Mouse (Mus musculus) adrenal gland, adult 2 months (tissue): ENCODE data around the gene Prrc2c. TPM values are rescaled to one million over a fixed set of nuclear protein-coding genes. Genes with fewer than 3 reads are reported as not detected.
"Not testable (repeated sequence)": the region's sequence is repeated elsewhere in the genome, so short reads cannot be mapped to it uniquely, and the experiment has no call there.

Source experiments
- DNase-seq: peaks from one replicate; pipeline ENCODE4 v3.0.0; 2021
- polyA plus RNA-seq: library from polyadenylated mRNA; depleted of rRNA; stranded (reverse); fragments of >200 nt; gene quantifications from 2 replicates; pipeline ENCODE4 v1.2.3, GENCODE M21; 2012
- total RNA-seq, 2 experiments: library from RNA; stranded (reverse); gene quantifications; 2 replicates each; pipeline ENCODE4 v1.2.3; 2021

Prrc2c gene
- total and polyA plus RNA-seq, 3 experiments = 43.9 to 229 (median 92.4) TPM

- DNase-seq = no peak
Observed at GRCm38 (mm10) chr1:162693721-162694120, 46.6 kb downstream of the Prrc2c start.

- peak; percentile 12 for DNase-seq
Observed at GRCm38 (mm10) chr1:162665486-162666174, 74.7 kb downstream of the Prrc2c start.

GRCm38 (mm10) chr1:162664826-162665475 is 75.4 kb downstream of the Prrc2c start:
- peak; percentile 73 for DNase-seq

DNA sequence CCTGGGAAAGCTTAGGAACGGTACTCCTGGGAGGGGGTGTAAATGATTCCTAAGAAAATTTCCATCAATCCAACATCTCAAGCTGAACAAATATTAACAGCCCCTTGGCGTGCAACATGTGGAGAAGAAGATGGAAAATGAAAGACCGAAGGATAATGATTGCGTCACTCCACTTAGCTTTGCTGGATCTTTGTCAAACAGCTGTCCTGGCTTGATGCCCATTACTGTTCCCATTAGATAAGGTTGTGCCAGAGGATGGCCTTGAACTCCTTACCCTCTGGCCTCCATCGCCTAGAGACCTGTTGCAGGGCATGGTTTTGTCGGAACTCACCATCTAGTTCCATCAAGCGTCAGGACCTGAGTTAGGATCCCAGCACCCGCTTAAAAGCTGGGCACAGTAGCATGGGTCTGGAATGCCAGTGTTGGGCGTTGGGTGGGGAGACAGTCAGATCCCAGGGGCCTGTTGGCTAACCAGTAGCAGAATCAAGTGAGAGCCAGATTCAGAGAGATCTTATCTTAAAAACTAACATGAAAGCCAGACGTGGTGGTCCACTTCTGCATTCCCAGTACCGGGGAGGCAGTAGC is 80.0 kb downstream of the Prrc2c start:
- peak; percentile 36 for DNase-seq

DNA sequence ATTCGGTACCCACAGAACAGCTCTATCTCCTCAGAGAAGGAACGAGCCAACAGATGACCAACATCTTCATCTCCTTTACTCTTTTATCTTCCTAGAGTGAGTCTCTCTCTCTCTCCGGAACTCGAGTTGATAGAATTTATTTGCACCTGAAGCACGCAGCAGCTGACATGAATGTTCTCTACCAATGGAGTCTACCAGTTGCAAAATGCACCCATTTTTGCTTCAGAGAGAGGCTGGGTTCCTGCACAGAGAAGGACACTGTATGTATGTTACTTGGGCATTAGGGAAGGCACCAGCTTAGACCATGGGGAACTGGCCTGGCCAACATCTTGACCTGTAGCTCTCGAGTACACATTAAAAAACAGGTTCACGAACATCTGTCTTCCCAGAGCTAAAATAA is 82.2 kb downstream of the Prrc2c start, which contains the start of gene Myocos:
Gene Myocos (minus strand): TSS at position 101 of the 400 bp plus-strand sequence.
- no peak for DNase-seq

- no peak for DNase-seq
Observed at GRCm38 (mm10) chr1:162648416-162648815, 91.9 kb downstream of the Prrc2c start.

DNA sequence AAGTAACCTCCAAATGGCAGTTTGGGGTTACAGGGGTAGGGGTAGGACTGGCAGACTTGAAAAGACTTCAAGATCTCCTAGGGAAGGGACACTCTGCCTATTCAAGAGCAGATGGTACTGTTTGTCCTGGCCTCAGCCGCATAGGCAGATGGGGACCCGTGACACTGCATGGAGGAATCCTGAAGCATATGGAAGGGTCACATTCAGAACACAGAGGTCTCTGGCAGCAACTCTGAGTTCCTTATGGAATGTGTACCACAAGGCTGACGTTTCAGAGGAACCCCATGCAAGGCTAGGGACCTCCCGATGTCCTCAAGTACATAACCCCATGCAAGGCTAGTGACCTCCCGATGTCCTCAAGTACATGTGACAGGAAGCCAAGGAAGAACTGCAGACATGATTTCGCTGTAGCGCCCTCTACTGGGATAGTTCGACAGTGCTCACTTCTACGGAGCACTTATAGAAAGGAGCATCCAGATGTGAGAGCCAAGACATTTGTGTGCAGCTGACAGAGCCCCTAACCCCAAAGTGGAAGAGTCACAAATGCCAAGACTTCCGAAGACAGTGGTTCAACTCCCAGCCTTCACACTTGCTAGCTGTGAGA is 94.2 kb downstream of the Prrc2c start:
- no peak for DNase-seq

GRCm38 (mm10) chr1:162643752-162644151 is 96.6 kb downstream of the Prrc2c start:
- DNase-seq = peak; percentile 73

- DNase-seq = no peak
Observed at GRCm38 (mm10) chr1:162642591-162642990, 97.8 kb downstream of the Prrc2c start.

- DNase-seq = no peak
Observed at GRCm38 (mm10) chr1:162639861-162640260, 100.5 kb downstream of the Prrc2c start.

- DNase-seq = no peak
Observed at GRCm38 (mm10) chr1:162639051-162639750, 101.2 kb downstream of the Prrc2c start, which contains the start of gene Myoc. Myoc (plus strand) TSS chr1:162639155.

- no peak for DNase-seq
Observed at GRCm38 (mm10) chr1:162638535-162638934, 101.8 kb downstream of the Prrc2c start.

- no peak for DNase-seq
Observed at GRCm38 (mm10) chr1:162636516-162636915, 103.8 kb downstream of the Prrc2c start.

DNA sequence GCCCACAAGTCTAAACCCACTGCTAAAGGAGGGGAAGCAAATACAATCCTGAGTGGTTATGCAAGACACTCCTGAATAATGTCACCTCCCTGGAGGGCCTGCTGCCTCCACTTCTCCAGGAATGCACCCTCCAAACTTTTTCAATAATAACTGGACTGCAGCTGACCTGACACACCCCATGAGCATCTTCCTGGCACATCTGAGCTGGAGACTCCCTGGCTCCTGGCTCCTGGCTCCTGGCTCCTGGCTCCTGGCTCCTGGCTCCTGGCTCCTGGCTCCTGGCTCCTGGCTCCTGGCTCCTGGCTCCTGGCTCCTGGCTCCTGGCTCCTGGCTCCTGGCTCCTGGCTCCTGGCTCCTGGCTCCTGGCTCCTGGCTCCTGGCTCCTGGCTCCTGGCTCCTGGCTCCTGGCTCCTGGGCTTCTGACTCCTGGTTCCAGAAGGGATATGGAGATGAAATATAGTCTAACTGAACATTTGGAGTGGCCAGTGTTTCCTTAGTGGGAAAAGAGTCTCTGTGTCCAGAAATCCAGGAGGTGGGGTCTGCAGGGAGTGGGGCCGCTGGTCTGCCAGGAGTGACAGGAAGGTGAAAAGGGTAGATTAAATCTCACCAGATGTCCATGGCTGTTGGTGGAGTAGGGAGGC is 104.9 kb downstream of the Prrc2c start:
- peak; percentile 6 for DNase-seq

GRCm38 (mm10) chr1:162628326-162628725 is 112.0 kb downstream of the Prrc2c start:
- not testable (repeated sequence) for DNase-seq

- DNase-seq = peak; percentile 22
Observed at GRCm38 (mm10) chr1:162627821-162628220, 112.5 kb downstream of the Prrc2c start.

DNA sequence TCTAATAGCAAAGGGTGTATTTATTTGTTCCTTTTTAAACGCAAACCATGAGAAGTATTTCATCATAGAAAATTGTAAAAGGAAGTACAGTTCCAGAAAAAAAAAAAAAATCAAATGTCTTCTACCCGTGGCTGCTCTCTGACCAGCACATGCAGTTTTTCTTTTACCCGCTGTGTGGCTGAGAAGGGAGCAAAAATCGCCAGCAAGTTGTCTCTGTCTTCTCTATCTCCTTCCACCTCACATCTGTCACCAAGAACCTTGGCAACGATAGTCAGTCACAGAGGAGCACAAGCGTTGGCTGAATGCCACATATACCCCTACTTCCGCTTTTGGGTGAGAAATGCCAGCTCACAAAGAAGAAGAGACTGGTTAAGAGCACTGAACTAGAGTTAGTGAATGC is 115.1 kb downstream of the Prrc2c start:
- DNase-seq = no peak

GRCm38 (mm10) chr1:162623895-162624294 is 116.5 kb downstream of the Prrc2c start:
- DNase-seq = no peak
